Mouse (Mus musculus): Measurements from ENCODE around the gene Tmem144.

- no peak for TF ChIP-seq GATA1 (IDR thresholded peaks at IDR 0.05; ENCODE audit: low read length)
- no peak for TF ChIP-seq TAL1 (IDR thresholded peaks at IDR 0.05; ENCODE audit: low read length)
Observed at GRCm38 (mm10) chr3:79792307-79792706, 60.3 kb downstream of the Tmem144 start.
